Mouse (Mus musculus) gastrocnemius, postnatal 14 days (tissue): Measurements from ENCODE around the gene Catsper4. TPM values are rescaled to one million over a fixed set of nuclear protein-coding genes. Genes with fewer than 3 reads are reported as not detected.
"Not testable (repeated sequence)": the region's sequence is repeated elsewhere in the genome, so short reads cannot be mapped to it uniquely, and the experiment has no call there.

Experiments used
- DNase-seq: peaks from one replicate; pipeline ENCODE4 v3.0.0; 2021; ENCODE audit warnings: mixed read lengths
- intact Hi-C: fragments of 180-260 bp; cut with DNase I; formaldehyde crosslinking; loops from one replicate; pipeline ENCODE4 v1.15.1; 2025; ENCODE audit warnings: low total_unique reads
- long read RNA-seq, 2 experiments: library from polyadenylated mRNA; stranded (forward); transcript quantifications; one replicate each; pipeline ENCODE4 v2.0.0; 2021
- total RNA-seq, 2 experiments: library from RNA; stranded (reverse); gene quantifications; 2 replicates each; pipeline ENCODE4 v1.2.3; 2021

Gene Catsper4
- total RNA-seq, result under 1 TPM; 0.16 to 0.23 TPM
- long read RNA-seq, experiment 1, partial matches to known transcripts, result 1 of 1 reads
- long read RNA-seq, experiment 1, other reads (novel, unspliced or antisense), result 0 of 1 reads
- long read RNA-seq, experiment 2, result 0 reads

GRCm38 (mm10) chr4:134227194-134227593, at the start of gene Catsper4:
Gene Catsper4 (minus strand): TSS chr4:134227383.
- DNase-seq, result no peak
- intact Hi-C loops, result no loop called here

DNA sequence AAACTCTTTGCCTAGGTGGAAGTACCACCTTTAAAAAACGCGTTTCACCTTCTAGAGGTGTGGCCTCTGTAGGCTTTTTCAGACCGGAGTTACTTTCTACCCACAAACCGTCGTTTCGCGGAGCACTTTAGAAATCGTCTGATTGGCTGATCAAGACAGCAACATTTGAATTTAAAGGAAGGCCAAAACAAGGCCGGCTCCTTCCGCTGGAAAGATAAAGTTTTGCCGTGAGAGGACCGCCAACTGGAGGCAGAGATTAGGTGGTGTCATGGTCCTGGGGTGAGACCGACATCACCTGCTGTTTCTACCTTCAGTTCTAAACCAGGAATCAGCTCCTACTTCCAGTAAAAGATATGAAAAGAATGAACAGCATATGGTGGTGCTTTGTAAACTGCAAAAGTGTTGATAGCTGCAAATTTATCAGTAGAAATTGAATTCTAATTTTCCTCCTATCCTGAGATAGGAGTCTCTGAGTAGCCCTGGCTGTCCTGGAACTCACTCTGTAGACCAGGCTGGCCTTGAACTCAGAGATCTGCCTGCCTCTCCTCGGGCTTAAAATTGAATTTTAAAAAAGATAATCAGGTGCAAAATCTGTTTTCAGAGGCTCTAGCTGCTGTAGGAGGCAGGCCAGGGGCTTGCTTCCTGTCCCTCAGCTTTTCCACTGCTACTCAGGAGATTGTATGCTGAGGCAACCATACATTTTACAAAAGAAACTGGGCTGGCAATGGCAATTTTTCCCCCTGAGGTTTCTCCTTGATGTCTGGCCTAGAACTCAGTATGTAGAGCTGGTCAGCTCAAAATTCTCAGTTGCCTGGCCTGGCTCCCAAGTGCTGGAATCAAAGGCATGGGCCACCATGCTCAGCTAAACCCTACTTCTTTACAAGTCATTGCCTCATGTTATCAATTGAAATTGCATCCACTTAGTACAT, 46.5 kb upstream of the Catsper4 start:
- DNase-seq, result no peak
- intact Hi-C loops, result no loop called here

DNA sequence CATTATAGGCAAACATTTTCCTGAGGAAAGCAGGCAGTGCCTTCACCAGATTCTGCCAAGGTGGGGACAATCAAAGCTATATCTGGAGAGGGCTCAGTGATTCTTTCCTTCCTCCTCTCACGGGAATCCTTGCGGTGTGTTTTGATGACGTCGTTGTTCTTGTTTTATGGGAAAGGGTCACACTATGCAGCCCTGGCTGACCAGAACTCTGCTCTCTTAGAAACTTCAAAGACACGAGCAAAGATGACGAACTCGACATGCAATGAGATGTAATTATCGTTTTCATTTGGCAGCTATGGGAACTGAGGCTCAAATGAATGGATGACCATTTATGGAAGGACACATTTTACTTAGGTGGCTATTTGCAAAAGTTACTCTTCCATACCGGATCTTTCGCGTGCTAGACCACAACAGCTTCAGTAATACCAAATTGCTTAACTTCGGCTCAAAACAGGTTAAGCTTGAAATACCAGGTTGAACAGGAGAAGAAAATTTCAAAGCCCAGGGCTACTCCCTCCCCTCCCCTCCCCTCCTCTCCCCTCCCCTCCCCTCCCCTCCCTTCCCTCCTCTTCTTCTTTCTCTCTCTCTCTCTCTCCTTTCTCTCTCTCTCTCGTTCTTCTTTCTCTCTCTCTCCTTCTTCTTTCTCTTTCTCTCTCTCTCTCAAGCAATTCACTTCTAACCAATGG, 45.7 kb upstream of the Catsper4 start:
- intact Hi-C loops, result no loop called here
- DNase-seq, result no peak

GRCm38 (mm10) chr4:134271979-134272378, 44.8 kb upstream of the Catsper4 start:
- no peak for DNase-seq
- intact Hi-C loops, result no loop called here

DNA sequence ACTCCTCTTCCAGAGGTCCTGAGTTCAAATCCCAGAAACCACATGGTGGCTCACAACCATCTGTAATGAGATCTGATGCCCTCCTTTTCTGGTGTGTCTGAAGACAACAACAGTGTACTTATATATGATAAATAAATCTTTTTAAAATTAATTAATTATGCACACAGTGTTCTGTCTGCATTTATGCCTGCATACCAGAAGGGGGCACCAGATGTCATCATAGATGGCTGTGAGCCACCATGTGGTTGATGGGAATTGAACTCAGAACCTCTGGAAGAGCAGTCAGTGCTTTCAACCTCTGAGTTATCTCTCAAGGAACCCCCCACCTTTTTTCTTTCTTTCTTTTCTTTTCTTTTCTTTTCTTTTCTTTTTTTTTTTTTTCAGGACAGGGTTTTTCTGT, 42.4 kb upstream of the Catsper4 start:
- not testable (repeated sequence) for DNase-seq
- intact Hi-C loops, result loop anchor here (5.0 kb wide), 1 partner anchor 123 kb away; no protein-coding TSS in a partner anchor

- DNase-seq, result no peak
- intact Hi-C loops, result loop anchor here (5.0 kb wide), 1 partner anchor 124 kb away; no protein-coding TSS in a partner anchor
These were observed 41.0 kb upstream of the Catsper4 start for GRCm38 (mm10) chr4:134268102-134268655.

DNA sequence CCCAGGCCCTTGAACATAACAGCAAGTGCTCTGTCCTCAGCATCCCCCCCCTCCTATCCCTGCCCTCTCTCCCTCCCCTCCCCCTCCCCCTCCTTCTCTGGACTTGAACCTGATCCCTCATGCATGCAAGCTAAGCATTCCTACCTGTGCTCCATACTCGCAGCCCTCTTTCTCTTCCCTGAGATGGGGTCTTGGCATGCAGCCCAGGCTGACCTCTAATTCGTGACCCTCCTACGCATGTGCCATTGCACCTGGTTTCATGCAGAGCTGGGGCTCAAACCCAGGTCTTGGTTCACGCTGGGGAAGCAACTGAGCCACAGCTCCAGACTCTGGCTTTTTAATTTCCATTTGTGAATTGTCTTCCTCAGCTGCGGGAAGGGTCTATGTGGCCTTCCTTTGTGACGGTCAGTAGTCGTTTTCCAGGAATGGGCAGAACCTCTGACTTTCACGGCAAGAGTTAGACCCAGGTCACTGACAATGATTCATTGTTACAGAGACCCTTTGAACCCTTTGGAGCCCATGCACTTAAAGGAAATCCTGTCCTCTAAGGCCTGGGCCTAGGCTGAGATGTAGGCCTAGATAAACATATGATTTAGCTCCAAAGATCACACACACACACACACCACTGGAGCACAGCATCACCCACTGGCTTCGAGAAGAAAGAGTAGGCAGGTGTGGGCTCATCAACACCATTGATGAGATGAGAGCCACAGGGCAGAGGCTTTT, 38.8 kb upstream of the Catsper4 start:
- no peak for DNase-seq
- intact Hi-C loops, result loop anchor here (5.0 kb wide), 1 partner anchor 126 kb away; no protein-coding TSS in a partner anchor

DNA sequence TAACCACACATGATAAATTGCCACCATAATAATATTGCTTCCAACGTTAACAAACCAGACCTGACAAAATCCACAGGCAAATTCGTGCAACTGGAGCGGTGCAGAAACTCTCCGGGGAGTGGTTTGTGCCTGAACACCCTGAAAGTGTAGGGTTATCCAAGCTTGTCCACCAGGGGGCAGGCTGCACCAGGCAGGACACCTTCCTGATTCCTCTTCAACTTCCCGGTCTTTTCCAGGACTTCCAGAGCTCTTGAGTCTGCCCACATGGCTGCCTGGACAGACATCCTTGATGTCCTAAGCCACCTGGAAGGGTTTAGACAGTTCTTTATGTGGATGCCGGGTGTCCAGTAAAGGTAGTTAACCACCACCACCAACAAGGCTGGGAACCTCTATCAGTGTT, 36.0 kb upstream of the Catsper4 start:
- intact Hi-C loops, result no loop called here
- DNase-seq, result peak; percentile 64

- intact Hi-C loops, result loop anchor here (10.0 kb wide), 2 partner anchors 116 to 226 kb away; no protein-coding TSS in a partner anchor
These were observed 31.2 kb upstream of the Catsper4 start for GRCm38 (mm10) chr4:134258354-134258753.

DNA sequence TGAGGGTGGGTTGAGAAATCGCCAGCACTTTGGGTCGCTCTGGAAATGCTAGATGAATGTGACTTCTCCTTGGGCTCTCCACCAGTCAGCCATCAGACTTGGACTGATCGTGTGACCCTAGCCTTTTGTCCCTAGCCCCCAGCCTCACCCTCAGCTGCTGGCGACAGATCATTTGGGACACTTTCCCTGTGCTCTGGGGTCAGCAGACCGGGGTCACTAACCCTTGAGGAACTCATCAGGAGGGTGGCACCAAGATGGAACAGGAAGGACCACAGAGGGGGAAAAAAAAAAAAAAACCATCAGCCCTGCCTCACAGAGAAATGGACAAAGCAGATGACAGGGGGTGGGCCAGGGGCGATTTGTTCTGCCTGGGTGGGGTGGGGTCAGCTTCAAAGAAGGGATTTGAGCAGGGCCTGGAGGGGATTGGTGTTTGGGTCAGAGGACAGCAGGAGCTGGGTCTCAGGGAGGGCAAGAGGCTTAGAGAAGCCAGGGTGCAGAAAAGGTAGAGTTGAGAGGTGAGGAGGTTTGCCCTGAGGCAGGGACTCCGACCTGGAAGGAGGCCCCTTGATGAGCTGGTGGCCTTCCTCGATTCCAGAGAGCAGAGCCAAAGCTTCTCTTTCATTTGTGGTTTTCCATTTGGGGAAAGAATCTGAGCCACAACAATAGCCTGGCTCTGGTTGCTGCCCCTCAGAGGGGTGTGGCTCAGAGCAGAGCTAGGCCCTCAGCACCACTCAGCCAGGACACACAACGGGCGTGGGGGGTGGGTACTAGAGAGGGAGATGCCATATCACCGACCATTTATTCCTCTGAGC, 30.2 kb upstream of the Catsper4 start:
- intact Hi-C loops, result loop anchor here (10.0 kb wide), 2 partner anchors 117 to 227 kb away; no protein-coding TSS in a partner anchor
- DNase-seq, result no peak

More at GRCm38 (mm10) chr4:134258354-134258753, 31.2 kb upstream of the Catsper4 start:
- no peak for DNase-seq

GRCm38 (mm10) chr4:134256407-134257197, 29.4 kb upstream of the Catsper4 start:
- no peak for DNase-seq
- intact Hi-C loops, result loop anchor here (10.0 kb wide), 2 partner anchors 118 to 228 kb away; no protein-coding TSS in a partner anchor

DNA sequence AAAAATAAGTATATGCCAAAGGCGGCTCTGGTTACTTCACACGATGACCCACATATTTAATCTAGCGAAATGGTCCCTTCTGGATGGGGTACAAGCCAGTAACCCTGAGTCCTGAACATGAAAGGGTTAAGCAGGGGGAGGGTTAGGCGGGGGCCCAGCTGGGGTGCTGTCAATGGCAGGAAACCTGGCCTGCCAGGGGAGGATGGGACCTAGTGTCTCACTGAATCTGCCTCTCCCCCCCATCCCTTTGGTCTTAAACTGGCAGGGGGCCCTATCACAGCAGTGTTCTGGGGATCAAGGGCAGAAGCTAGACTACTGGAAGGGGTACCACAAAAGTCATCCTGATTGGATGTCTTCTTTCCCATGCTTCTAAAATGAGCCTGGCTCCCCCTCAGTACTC, 28.7 kb upstream of the Catsper4 start:
- intact Hi-C loops, result loop anchor here (10.0 kb wide), 2 partner anchors 119 to 229 kb away; no protein-coding TSS in a partner anchor
- no peak for DNase-seq

GRCm38 (mm10) chr4:134254835-134255234, 27.7 kb upstream of the Catsper4 start:
- DNase-seq, result no peak
- intact Hi-C loops, result loop anchor here (5.0 to 10.0 kb wide), 3 partner anchors 37 to 230 kb away; no protein-coding TSS in a partner anchor

- intact Hi-C loops, result loop anchor here (5.0 to 10.0 kb wide), 3 partner anchors 38 to 231 kb away; no protein-coding TSS in a partner anchor
- no peak for DNase-seq
These were observed 26.6 kb upstream of the Catsper4 start, which contains the start of gene Grrp1 for GRCm38 (mm10) chr4:134253722-134254324. Gene Grrp1 (minus strand): TSS chr4:134254106.

- DNase-seq, result no peak
- intact Hi-C loops, result loop anchor here (5.0 to 10.0 kb wide), 3 partner anchors 39 to 232 kb away; no protein-coding TSS in a partner anchor
These were observed 25.9 kb upstream of the Catsper4 start for GRCm38 (mm10) chr4:134252911-134253721.
